Mouse (Mus musculus) ES-E14 (cell line): ENCODE data around the gene Creg2. TPM values are rescaled to one million over a fixed set of nuclear protein-coding genes. Genes with fewer than 3 reads are reported as not detected.

ENCODE experiments used
- DNase-seq: peaks from one replicate; pipeline ENCODE4 v3.0.0-alpha.2; 2013; ENCODE audit warnings: low read depth, low spot score
- H3K27ac ChIP-seq: 2 replicates; pipeline ENCODE4 v1.5.1; 2012; ENCODE audit warnings: low read depth, mild to moderate bottlenecking, low read length, moderate library complexity, mixed read lengths; ENCODE audit not compliant: poor library complexity, insufficient read depth, severe bottlenecking
- H3K36me3 ChIP-seq: 2 replicates; pipeline ENCODE4 v1.6.1; 2012; ENCODE audit warnings: mild to moderate bottlenecking, low read length, moderate library complexity, mixed read lengths; ENCODE audit not compliant: control insufficient read depth, poor library complexity, insufficient read depth, severe bottlenecking
- H3K4me1 ChIP-seq, 2 experiments: fragments of 150-350 bp in 1 of 2; sonication (generic) in 1 of 2; 2 replicates each; pipeline ENCODE4 v1.6.1; 2012; ENCODE audit warnings: low read length in 2 of 2, mild to moderate bottlenecking in 1 of 2, mixed read lengths in 1 of 2; ENCODE audit not compliant: control insufficient read depth in 2 of 2, insufficient read depth in 2 of 2, poor library complexity in 1 of 2
- H3K4me3 ChIP-seq, 2 experiments: fragments of 150-350 bp in 1 of 2; sonication (generic) in 1 of 2; 2 replicates each; pipeline ENCODE4 v1.5.1; 2012; ENCODE audit warnings: low read length in 2 of 2, low read depth in 1 of 2, mild to moderate bottlenecking in 1 of 2, mixed read lengths in 1 of 2; ENCODE audit not compliant: insufficient read depth in 1 of 2, poor library complexity in 1 of 2, severe bottlenecking in 1 of 2
- H3K9ac ChIP-seq: 2 replicates; pipeline ENCODE4 v1.6.1; 2012; ENCODE audit warnings: low read depth, mild to moderate bottlenecking, low read length, mixed read lengths; ENCODE audit not compliant: poor library complexity, insufficient read depth, severe bottlenecking
- H3K9me3 ChIP-seq: fragments of 150-350 bp; sonication (generic); 2 replicates; pipeline ENCODE4 v1.6.1; 2012; ENCODE audit warnings: low read depth, mild to moderate bottlenecking, low read length; ENCODE audit not compliant: control insufficient read depth, insufficient read depth
- CHD2 ChIP-seq: IDR thresholded peaks from 2 replicates; pipeline ENCODE4 v1.6.1; 2014; ENCODE audit warnings: mild to moderate bottlenecking, low read depth, low read length, inconsistent platforms
- HCFC1 ChIP-seq: IDR thresholded peaks from 2 replicates; pipeline ENCODE4 v1.6.1; 2012; ENCODE audit warnings: low read length, inconsistent platforms, borderline replicate concordance; ENCODE audit not compliant: insufficient read depth
- MAFK ChIP-seq: IDR thresholded peaks from 2 replicates; pipeline ENCODE4 v1.6.1; 2014; ENCODE audit warnings: mild to moderate bottlenecking, low read depth, low read length, inconsistent platforms; ENCODE audit not compliant: insufficient read depth
- ZC3H11A ChIP-seq: IDR thresholded peaks from 2 replicates; pipeline ENCODE4 v1.6.1; 2012; ENCODE audit warnings: low read depth, mild to moderate bottlenecking, inconsistent platforms, low read length, borderline replicate concordance
- ZNF384 ChIP-seq: IDR thresholded peaks from 2 replicates; pipeline ENCODE4 v1.6.1; 2012; ENCODE audit warnings: low read depth, low read length, inconsistent platforms
- in situ Hi-C, 2 experiments: fragments of 600-800 bp; cut with MboI; formaldehyde crosslinking; loops; one replicate each; pipeline ENCODE4 v1.15.1; 2025; ENCODE audit warnings: low sequenced_read_pairs in 2 of 2, inconsistent platforms in 1 of 2; ENCODE audit not compliant: unreplicated experiment in 2 of 2
- total RNA-seq: library from RNA; depleted of rRNA; stranded (reverse); fragments of 300-350 nt; gene quantifications from 2 replicates; pipeline ENCODE4 v1.2.3, GENCODE M21; 2012

The Creg2 gene
- total RNA-seq, 1 experiment = 0.22 TPM

DNA sequence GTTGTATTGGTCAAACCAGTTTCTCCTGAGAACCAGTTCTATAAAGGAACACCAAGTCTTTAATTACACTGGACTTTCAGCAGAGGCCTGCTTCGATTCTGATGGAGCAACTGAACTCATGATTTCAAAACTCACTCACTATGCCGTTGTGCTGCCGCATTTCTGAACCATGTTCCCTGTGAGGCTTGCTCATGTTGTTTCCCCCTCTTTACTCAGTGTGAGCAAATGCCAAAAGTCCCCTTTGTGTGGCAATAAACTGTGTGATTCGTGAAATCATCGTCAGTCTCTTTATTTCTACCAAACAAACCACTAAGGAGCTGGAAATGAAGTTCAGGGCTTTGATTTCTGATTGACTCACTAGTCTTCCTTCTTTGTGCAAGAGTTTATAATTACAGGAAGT lies 72.8 kb downstream of the Creg2 start:
- no peak for DNase-seq
- no peak overlapping the region for H3K4me3 ChIP-seq
- no peaks in the 10 kb centered on the region for H3K36me3 ChIP-seq
- TF ChIP-seq MAFK (no peak), ZC3H11A (no peak), ZNF384 (no peak), HCFC1 (no peak), CHD2 (no peak)
- H3K9ac ChIP-seq = no peak overlapping the region
- in situ Hi-C loops = no loop called here
- no peak overlapping the region for H3K27ac ChIP-seq
- H3K4me1 ChIP-seq = peaks cover 0 to 5% of the 10 kb centered on the region in 2 experiments; a peak in 2 of 4 replicates
- H3K9me3 ChIP-seq = no peaks in the 10 kb centered on the region

DNA sequence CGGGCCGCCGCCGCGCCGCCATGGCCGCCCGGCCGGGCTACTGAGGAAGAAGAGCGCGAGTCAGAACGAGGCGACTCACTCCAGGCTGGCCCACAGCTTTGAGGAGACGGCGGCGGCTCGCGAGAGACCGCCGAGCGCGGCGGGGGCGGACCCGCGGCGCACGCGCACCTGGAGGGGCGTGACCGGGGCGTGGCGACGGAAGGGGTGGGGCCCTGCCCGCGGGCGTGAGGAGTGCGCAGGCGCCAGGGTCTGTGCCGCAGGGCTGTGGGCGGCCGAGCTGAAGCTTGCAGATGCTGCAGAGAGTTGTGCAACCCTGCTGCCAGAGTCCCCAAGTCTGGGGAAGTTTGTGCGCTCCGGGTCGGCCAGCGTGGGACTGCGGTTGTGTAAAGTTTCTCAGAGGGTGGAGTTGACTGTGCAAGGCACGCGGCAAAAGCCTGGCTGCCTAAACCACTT lies 74.0 kb downstream of the Creg2 start, which contains the start of gene Rnf149:
Rnf149 (minus strand) TSS at position 153 of the 453 bp plus-strand sequence.
- H3K36me3 ChIP-seq = no peaks in the 10 kb centered on the region
- H3K9me3 ChIP-seq = no peaks in the 10 kb centered on the region
- DNase-seq = peak; percentile 76
- peaks cover 0 to 5% of the 10 kb centered on the region in 2 experiments; a peak in 2 of 4 replicates for H3K4me1 ChIP-seq
- H3K9ac ChIP-seq = peak within 1 kb of the TSS; percentile 94
- in situ Hi-C loops = no loop called here
- TF ChIP-seq HCFC1 (no peak), ZNF384 (no peak), CHD2 (peak; percentile 39; the same call in 1 of the 2 replicates), ZC3H11A (no peak), MAFK (no peak)
- peak within 1 kb of the TSS; percentile 70; the same call in 1 of the 2 replicates for H3K27ac ChIP-seq
- H3K4me3 ChIP-seq = peak within 1 kb of the TSS; percentile 91

DNA sequence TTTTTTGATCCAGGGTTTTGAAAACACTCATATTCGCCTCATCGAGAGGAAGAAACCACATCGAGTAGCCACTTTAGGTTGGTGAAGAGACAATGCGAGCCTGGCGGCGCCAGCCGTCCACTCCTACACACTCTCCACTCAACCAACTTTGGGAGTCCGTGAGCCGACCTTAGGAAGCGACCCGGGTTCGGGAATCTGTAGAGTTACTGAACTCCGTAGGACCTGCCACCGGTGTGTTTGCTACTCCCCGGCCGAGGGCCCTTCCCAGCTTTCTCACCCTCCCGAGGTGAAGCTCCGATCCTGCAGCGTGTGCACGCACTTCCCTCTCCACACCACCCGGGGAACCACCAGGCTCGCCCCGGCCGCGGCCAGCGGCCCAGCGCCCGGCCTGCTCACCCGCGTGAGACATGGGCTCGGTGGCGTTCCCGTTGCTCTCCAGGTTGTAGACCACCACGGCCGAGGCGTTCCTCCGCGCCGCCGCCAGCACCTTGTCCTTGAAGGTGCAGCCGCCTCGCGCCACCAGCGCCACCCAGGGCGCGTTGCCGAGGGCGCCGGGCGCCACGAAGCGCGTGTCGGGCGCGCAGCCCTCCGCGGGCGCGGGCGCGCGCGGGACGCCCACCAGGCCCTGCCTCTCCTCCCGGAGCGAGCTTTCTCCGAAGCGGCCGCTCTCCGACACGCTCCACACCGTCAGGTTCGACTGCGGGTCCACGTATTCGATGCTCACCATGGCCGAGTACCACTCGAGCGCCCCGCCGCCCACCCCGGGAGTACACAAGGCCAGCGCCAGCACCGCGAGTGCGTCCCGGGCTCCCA lies 74.6 kb downstream of the Creg2 start:
- peak; percentile 34 for DNase-seq
- H3K36me3 ChIP-seq = no peaks in the 10 kb centered on the region
- H3K9ac ChIP-seq = peak overlapping the region; percentile 94
- H3K27ac ChIP-seq = peak overlapping the region; percentile 70; the same call in 1 of the 2 replicates
- TF ChIP-seq HCFC1 (peak; percentile 51; the same call in 1 of the 2 replicates), ZC3H11A (no peak)
- in situ Hi-C loops = no loop called here
- H3K9me3 ChIP-seq = no peaks in the 10 kb centered on the region
- peaks cover 0 to 5% of the 10 kb centered on the region in 2 experiments; a peak in 2 of 4 replicates for H3K4me1 ChIP-seq
- H3K4me3 ChIP-seq = peak overlapping the region; percentile 91

DNA sequence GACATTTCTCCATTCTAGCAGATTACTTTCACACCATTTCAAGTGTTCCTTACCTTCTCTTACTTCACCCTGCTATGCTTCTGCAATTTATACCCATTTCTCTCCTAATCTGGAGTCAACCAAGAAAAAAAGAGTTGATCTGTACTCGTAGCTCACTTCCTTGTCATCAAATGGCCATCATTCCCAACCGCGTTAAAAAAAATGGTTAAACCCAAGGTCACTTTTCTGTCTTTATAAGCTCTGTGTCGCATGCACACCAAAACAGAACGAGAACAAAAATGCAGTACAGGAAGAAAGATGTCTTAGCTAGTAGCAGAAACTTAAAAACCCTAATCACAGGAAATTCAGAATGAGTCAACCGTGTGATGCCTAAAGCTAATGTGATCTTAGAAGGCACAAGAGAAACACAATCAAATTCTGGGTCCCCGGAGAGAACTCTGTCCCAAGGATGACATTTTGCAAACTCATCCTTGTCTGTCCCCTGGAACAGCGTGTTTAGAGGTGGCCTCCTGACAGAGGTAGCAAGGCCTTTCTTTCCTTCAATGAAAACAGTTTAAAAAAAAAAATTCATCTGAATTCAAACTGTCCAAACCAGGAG lies 75.4 kb downstream of the Creg2 start:
- no peak for DNase-seq
- no peaks in the 10 kb centered on the region for H3K36me3 ChIP-seq
- H3K9ac ChIP-seq = peak overlapping the region; percentile 94; the same call in 1 of the 2 replicates
- H3K4me1 ChIP-seq = peaks cover 0 to 5% of the 10 kb centered on the region in 2 experiments; a peak in 2 of 4 replicates
- in situ Hi-C loops = no loop called here
- H3K9me3 ChIP-seq = no peaks in the 10 kb centered on the region
- TF ChIP-seq ZC3H11A = no peak
- no peak for TF ChIP-seq CHD2
- TF ChIP-seq ZNF384 = no peak
- no peak for TF ChIP-seq MAFK
- no peak for TF ChIP-seq HCFC1
- H3K27ac ChIP-seq = no peak overlapping the region
- H3K4me3 ChIP-seq = peak overlapping the region; percentile 91
